Mouse (Mus musculus) yolk sac, embryonic 10.5 days (tissue): ENCODE data around the gene Dnmbp.
A peak's percentile ranks its signal among the peaks of the same experiment; 100 is the strongest.
"Not testable (repeated sequence)": the region's sequence is repeated elsewhere in the genome, so short reads cannot be mapped to it uniquely, and the experiment has no call there.

Experiments
- DNase-seq: peaks from one replicate; pipeline ENCODE4 v3.0.0-alpha.2; 2017; ENCODE audit warnings: low spot score

Gene Dnmbp

GRCm38 (mm10) chr19:43939769-43940689, at the start of gene Dnmbp:
Gene Dnmbp (minus strand): TSS chr19:43940191.
- DNase-seq: peak; percentile 76

GRCm38 (mm10) chr19:43986069-43986794, 46.2 kb upstream of the Dnmbp start, which contains the start of gene Cpn1:
Gene Cpn1 (minus strand): TSS chr19:43986556.
- peak; percentile 82 for DNase-seq

GRCm38 (mm10) chr19:43981992-43982391, 42.0 kb upstream of the Dnmbp start:
- no peak for DNase-seq

GRCm38 (mm10) chr19:43980711-43981110, 40.7 kb upstream of the Dnmbp start:
- no peak for DNase-seq

GRCm38 (mm10) chr19:43977799-43978198, 37.8 kb upstream of the Dnmbp start:
- no peak for DNase-seq

- DNase-seq: no peak
Observed at GRCm38 (mm10) chr19:43976661-43977060, 36.7 kb upstream of the Dnmbp start.

GRCm38 (mm10) chr19:43974221-43974620, 34.2 kb upstream of the Dnmbp start:
- no peak for DNase-seq

GRCm38 (mm10) chr19:43973711-43974110, 33.7 kb upstream of the Dnmbp start:
- no peak for DNase-seq

- DNase-seq: no peak
Observed at GRCm38 (mm10) chr19:43972129-43972528, 32.1 kb upstream of the Dnmbp start.

- DNase-seq: no peak
Observed at GRCm38 (mm10) chr19:43968436-43969026, 28.5 kb upstream of the Dnmbp start.

GRCm38 (mm10) chr19:43966481-43966880, 26.5 kb upstream of the Dnmbp start:
- DNase-seq: no peak

GRCm38 (mm10) chr19:43965496-43966085, 25.6 kb upstream of the Dnmbp start:
- no peak for DNase-seq

GRCm38 (mm10) chr19:43962795-43963194, 22.8 kb upstream of the Dnmbp start:
- no peak for DNase-seq

GRCm38 (mm10) chr19:43961185-43961584, 21.2 kb upstream of the Dnmbp start:
- DNase-seq: no peak

GRCm38 (mm10) chr19:43960014-43960413, 20.0 kb upstream of the Dnmbp start:
- DNase-seq: peak; percentile 42

- DNase-seq: no peak
Observed at GRCm38 (mm10) chr19:43959162-43959561, 19.2 kb upstream of the Dnmbp start.

- no peak for DNase-seq
Observed at GRCm38 (mm10) chr19:43957881-43958280, 17.9 kb upstream of the Dnmbp start.

GRCm38 (mm10) chr19:43957402-43957801, 17.4 kb upstream of the Dnmbp start:
- DNase-seq: no peak

- peak; percentile 44 for DNase-seq
Observed at GRCm38 (mm10) chr19:43955266-43955665, 15.3 kb upstream of the Dnmbp start.

GRCm38 (mm10) chr19:43954864-43955263, 14.9 kb upstream of the Dnmbp start:
- DNase-seq: no peak

GRCm38 (mm10) chr19:43952936-43953335, 12.9 kb upstream of the Dnmbp start:
- DNase-seq: not testable (repeated sequence)
